Mouse (Mus musculus) bone marrow, adult 2 months (tissue): ENCODE results near the gene Kif5c. TPM values are rescaled to one million over a fixed set of nuclear protein-coding genes. Genes with fewer than 3 reads are reported as not detected.

ENCODE experiments used
- H3K27ac ChIP-seq: fragments of 200-500 bp; 2 replicates; pipeline ENCODE4 v1.5.1; 2012; ENCODE audit warnings: low read depth, mild to moderate bottlenecking, control low read depth, inconsistent platforms, low read length; ENCODE audit not compliant: control insufficient read depth, poor library complexity, insufficient read depth
- H3K4me1 ChIP-seq: fragments of 200-500 bp; 2 replicates; pipeline ENCODE4 v1.6.1; 2011; ENCODE audit warnings: low read length; ENCODE audit not compliant: control insufficient read depth, insufficient read depth
- H3K4me3 ChIP-seq: fragments of 200-500 bp; replicated peaks from 2 replicates; pipeline ENCODE3; 2011; ENCODE audit warnings: mild to moderate bottlenecking, low read depth, low read length, control low read depth; ENCODE audit not compliant: control insufficient read depth
- CTCF ChIP-seq: fragments of 200-500 bp; IDR thresholded peaks from 2 replicates; pipeline ENCODE4 v1.5.1; 2011; ENCODE audit warnings: low read length, control low read depth; ENCODE audit not compliant: control insufficient read depth, insufficient read depth
- POLR2A ChIP-seq: fragments of 200-500 bp; IDR thresholded peaks from 2 replicates; pipeline ENCODE4 v1.6.1; 2011; ENCODE audit warnings: low read depth, mild to moderate bottlenecking, control low read depth, low read length, borderline replicate concordance; ENCODE audit not compliant: control insufficient read depth
- WGBS: fragments of 180-500 bp; shearing (Covaris S2); methylation state at CpG from one replicate; pipeline ENCODE4 v1.1.7; 2018; 5-methylcytosine and 5-hydroxymethylcytosine counted together
- polyA plus RNA-seq: library from polyadenylated mRNA; stranded (reverse); fragments of >200 nt; gene quantifications from 2 replicates; pipeline ENCODE4 v1.2.4, GENCODE M21; 2011; ENCODE audit warnings: low replicate concordance; ENCODE audit not compliant: missing spikeins, insufficient read depth, insufficient read length

The Kif5c gene
- polyA plus RNA-seq, 1 experiment = 0.50 TPM

DNA sequence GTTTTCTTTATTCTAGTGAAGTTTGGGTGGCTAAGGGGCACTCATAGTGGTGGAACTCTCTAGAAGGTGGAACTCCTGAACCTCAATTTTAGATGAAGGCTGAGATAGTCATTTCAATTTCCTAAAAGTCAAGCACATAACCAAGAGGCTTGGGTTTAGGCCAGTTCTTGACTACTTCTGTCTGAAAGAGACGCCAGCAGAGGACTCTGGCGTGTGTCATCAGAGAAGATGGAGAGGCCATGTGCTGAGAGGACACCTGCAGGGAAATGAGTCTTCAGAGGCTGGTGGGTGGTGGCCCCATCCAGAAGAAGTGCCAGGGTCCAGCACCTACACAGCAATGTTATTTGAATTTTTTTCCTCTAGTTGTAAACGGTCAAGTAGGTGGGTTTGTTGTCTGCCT, 42.8 kb downstream of the Kif5c start:
- H3K4me3 ChIP-seq = no peak overlapping the region
- no peaks in the 10 kb centered on the region; the same call in 1 of the 2 replicates for H3K4me1 ChIP-seq
- no peak overlapping the region for H3K27ac ChIP-seq
- WGBS = 77% methylated on average over 3 of the region's 3 CpGs
- no peak for TF ChIP-seq POLR2A
- no peak for TF ChIP-seq CTCF

- Histone ChIP-seq H3K4me3 (no peak overlapping the region), H3K4me1 (no peaks in the 10 kb centered on the region), H3K27ac (no peak overlapping the region)
- WGBS = 81% methylated on average over 12 of the region's 12 CpGs
- TF ChIP-seq CTCF (no peak), POLR2A (no peak)
These were observed 52.8 kb downstream of the Kif5c start for GRCm38 (mm10) chr2:49671753-49672500.

- 78% methylated on average over 7 of the region's 7 CpGs for whole genome bisulfite sequencing
- H3K4me1 ChIP-seq = no peaks in the 10 kb centered on the region
- TF ChIP-seq CTCF = no peak
- no peak for TF ChIP-seq POLR2A
- H3K4me3 ChIP-seq = no peak overlapping the region
- no peak overlapping the region for H3K27ac ChIP-seq
These were observed 53.4 kb downstream of the Kif5c start for GRCm38 (mm10) chr2:49672501-49672874.

- TF ChIP-seq POLR2A (no peak), CTCF (no peak)
- WGBS = 85% methylated on average over 12 of the region's 12 CpGs
- no peak overlapping the region for H3K4me3 ChIP-seq
- no peaks in the 10 kb centered on the region for H3K4me1 ChIP-seq
- no peak overlapping the region for H3K27ac ChIP-seq
These were observed 56.9 kb downstream of the Kif5c start for GRCm38 (mm10) chr2:49676020-49676419.

GRCm38 (mm10) chr2:49678386-49678785, 59.3 kb downstream of the Kif5c start:
- H3K4me1 ChIP-seq = no peaks in the 10 kb centered on the region
- H3K4me3 ChIP-seq = no peak overlapping the region
- H3K27ac ChIP-seq = no peak overlapping the region
- TF ChIP-seq CTCF = no peak
- TF ChIP-seq POLR2A = no peak
- WGBS = 70% methylated on average over 7 of the region's 7 CpGs

GRCm38 (mm10) chr2:49679135-49679964, 60.3 kb downstream of the Kif5c start:
- H3K4me3 ChIP-seq = no peak overlapping the region
- no peaks in the 10 kb centered on the region for H3K4me1 ChIP-seq
- TF ChIP-seq CTCF = no peak
- no peak for TF ChIP-seq POLR2A
- H3K27ac ChIP-seq = no peak overlapping the region
- 88% methylated on average over 16 of the region's 16 CpGs for WGBS

DNA sequence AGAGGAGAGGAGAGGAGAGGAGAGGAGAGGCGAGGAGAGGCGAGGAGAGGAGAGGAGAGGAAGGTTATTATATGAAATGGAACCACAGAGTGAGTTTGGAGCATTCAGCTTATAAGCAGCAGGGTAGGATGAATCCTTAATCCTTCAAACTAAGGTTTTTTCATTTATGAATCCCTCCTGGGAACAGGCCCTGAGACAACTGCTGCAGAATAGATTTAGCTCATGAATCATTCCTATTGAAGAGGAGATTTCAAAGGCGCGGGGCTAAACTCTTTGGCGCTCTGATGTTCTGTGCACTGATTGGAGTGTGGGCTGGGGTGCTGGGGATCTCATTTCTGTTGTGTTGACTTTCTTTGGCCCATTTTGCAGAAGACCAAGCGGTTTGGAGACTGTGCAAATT, 63.7 kb downstream of the Kif5c start:
- WGBS = 87% methylated on average over 6 of the region's 6 CpGs
- Histone ChIP-seq H3K27ac (no peak overlapping the region), H3K4me1 (no peaks in the 10 kb centered on the region), H3K4me3 (no peak overlapping the region)
- TF ChIP-seq POLR2A (no peak), CTCF (no peak)

- WGBS = 67% methylated on average over 2 of the region's 2 CpGs
- TF ChIP-seq POLR2A = no peak
- TF ChIP-seq CTCF = no peak
- Histone ChIP-seq H3K4me3 (no peak overlapping the region), H3K4me1 (no peaks in the 10 kb centered on the region), H3K27ac (no peak overlapping the region)
These were observed 65.7 kb downstream of the Kif5c start for GRCm38 (mm10) chr2:49684808-49685207.

DNA sequence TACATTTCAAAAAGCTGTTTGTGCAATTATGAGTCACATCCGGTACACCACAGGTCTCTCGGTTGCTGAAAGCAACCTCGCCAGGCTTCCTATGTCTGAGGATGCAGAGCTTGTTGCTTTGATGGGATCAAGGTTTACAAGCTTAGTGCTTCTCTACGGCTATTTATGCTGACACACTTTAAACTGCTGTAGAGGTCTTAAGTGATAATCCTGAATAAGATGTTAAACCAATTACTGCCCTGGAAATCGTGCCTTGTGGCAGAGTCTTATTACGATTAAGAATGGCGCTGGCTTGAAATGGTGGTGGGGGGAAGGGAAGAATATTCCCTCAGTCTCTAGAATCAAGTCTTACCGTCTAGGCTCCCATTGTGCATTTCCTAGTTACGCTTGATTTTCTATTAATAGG, 71.3 kb downstream of the Kif5c start:
- Histone ChIP-seq H3K4me3 (no peak overlapping the region), H3K27ac (no peak overlapping the region), H3K4me1 (no peaks in the 10 kb centered on the region)
- 77% methylated on average over 9 of the region's 9 CpGs for WGBS
- no peak for TF ChIP-seq CTCF
